Comparison of ENCODE assay signal across 30 mouse cellular contexts in the genomic region with DNA sequence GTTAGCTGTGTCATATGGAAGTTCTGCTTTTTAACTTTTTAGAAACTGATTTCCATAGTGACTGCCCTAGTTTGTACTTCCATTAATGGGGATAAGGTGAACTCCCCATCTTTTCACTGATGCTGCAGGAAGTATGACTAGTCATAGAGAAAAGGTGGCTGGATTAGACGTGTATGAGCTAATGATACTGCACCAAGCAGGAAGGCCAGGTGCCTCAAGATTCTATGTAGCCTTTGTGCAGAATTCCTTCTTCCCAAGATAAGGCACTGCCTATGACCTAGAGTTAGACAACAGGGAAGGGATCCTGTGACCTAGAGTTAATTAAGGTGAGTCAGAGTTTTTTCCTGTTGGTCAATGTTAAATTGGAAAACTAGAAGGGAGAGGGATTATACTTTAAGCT. TPM values are rescaled to one million over a fixed set of nuclear protein-coding genes. Genes with fewer than 3 reads are reported as not detected.
DNase-seq lines count a peak whose midpoint lies in the region; ATAC-seq and TF ChIP-seq lines count a peak whose summit lies in the region.
"Had no signal": no experiment of that assay in that cellular context is flagged by ENCODE, and none has a peak within 500 bp of the region (broad histone marks: within the 10 kb centered on the region; RNA-seq: fewer than 3 reads in every experiment).

No protein-coding gene starts in this region.

- H3K9ac ChIP-seq in limb, embryonic 11.5 days (ENCODE audit: low read length), result no peak overlapping the region
- H3K9ac ChIP-seq: embryonic facial prominence, embryonic 13.5 days; embryonic facial prominence, embryonic 15.5 days; forebrain, embryonic 12.5 days had no signal

- H3K27me3 ChIP-seq in limb, embryonic 11.5 days (ENCODE audit: control insufficient read depth, insufficient read depth, low read length), result no peaks in the 10 kb centered on the region
- H3K27me3 ChIP-seq in limb, embryonic 10.5 days (ENCODE audit: low read depth, poor library complexity, severe bottlenecking), result no peaks in the 10 kb centered on the region
- H3K27me3 ChIP-seq in thymus, adult 2 months (ENCODE audit: control insufficient read depth, insufficient read depth, low read length), result no peaks in the 10 kb centered on the region
- H3K27me3 ChIP-seq: embryonic facial prominence, embryonic 13.5 days; embryonic facial prominence, embryonic 15.5 days; forebrain, embryonic 12.5 days had no signal

- no peak for ATAC-seq in limb, embryonic 11.5 days (ENCODE audit: insufficient number of reproducible peaks, low FRiP score, low TSS enrichment, low read depth)
- peak; percentile 31; the same call in 1 of the 2 replicates for ATAC-seq in granulocyte monocyte progenitor cell, adult 5-6 weeks (replicated peaks; ENCODE audit: poor library complexity, severe bottlenecking)
- 0 out of 2 replicates have a peak, but pooled peaks have one; percentile 34 for ATAC-seq in megakaryocyte, adult 5-6 weeks (ENCODE audit: poor library complexity, severe bottlenecking)
- ATAC-seq: activated CD4-positive, CD25-positive, alpha-beta regulatory T cell, adult 4 months; forebrain, embryonic 14.5 days; forebrain, embryonic 16.5 days had no signal

- no peak overlapping the region for H3K4me3 ChIP-seq in limb, embryonic 11.5 days (ENCODE audit: low read depth, low read length)
- H3K4me3 ChIP-seq in limb, embryonic 10.5 days, result no peak overlapping the region
- H3K4me3 ChIP-seq in thymus, adult 2 months (ENCODE audit: control insufficient read depth, insufficient read depth, low read length), result no peak overlapping the region
- H3K4me3 ChIP-seq: embryonic facial prominence, embryonic 13.5 days; embryonic facial prominence, embryonic 15.5 days; erythroblast, embryonic 14.5 days; forebrain, embryonic 10.5 days; forebrain, embryonic 12.5 days had no signal

- 73% methylated on average over 1 of the region's 1 CpGs for WGBS in limb, embryonic 11.5 days
- 79% methylated on average over 1 of the region's 1 CpGs for WGBS in limb, embryonic 10.5 days
- 88% methylated on average over 1 of the region's 1 CpGs for WGBS in thymus, adult 2 months

- peak; percentile 7 for DNase-seq in limb, embryonic 11.5 days (ENCODE audit: low spot score)
- no peak for DNase-seq in limb, embryonic 10.5 days (ENCODE audit: low spot score)
- DNase-seq in frontal cortex, postnatal 25 days (ENCODE audit: low spot score in 2 of 2), result no peak
- DNase-seq in thymus, adult 2 months, result no peak
- no peak for DNase-seq in cerebellum, adult 11-12 months
- DNase-seq: adrenal gland, adult 8-10 months; adrenal gland, postnatal 14 days; adrenal gland, postnatal 36 days; cerebellum, adult 18-20 months; cerebellum, adult 8-10 months; cerebellum, adult 9-11 months; cerebellum, postnatal 14 days; cerebellum, postnatal 36 days; embryo, embryonic 11 days had no signal

- H3K4me2 ChIP-seq in limb, embryonic 11.5 days (ENCODE audit: low read depth, severe bottlenecking), result no peak overlapping the region
- H3K4me2 ChIP-seq: embryonic facial prominence, embryonic 13.5 days; embryonic facial prominence, embryonic 15.5 days; forebrain, embryonic 12.5 days had no signal

- TF ChIP-seq CTCF in thymus, adult 2 months (IDR thresholded peaks at IDR 0.05; ENCODE audit: borderline replicate concordance, control insufficient read depth, extremely low read depth, insufficient read depth, low read length, poor library complexity), result no peak

- H3K4me1 ChIP-seq in limb, embryonic 11.5 days (ENCODE audit: control insufficient read depth, insufficient read depth, low read length), result no peaks in the 10 kb centered on the region
- no peaks in the 10 kb centered on the region for H3K4me1 ChIP-seq in limb, embryonic 10.5 days
- 0 out of 2 replicates have a peak, but pooled peaks cover 1% of the 10 kb centered on the region for H3K4me1 ChIP-seq in thymus, adult 2 months (replicated peaks; ENCODE audit: control insufficient read depth, insufficient read depth, low read length)
- H3K4me1 ChIP-seq: embryonic facial prominence, embryonic 13.5 days; embryonic facial prominence, embryonic 15.5 days; forebrain, embryonic 10.5 days; forebrain, embryonic 12.5 days had no signal

- H3K9me3 ChIP-seq in limb, embryonic 11.5 days (ENCODE audit: control insufficient read depth, low read length), result no peaks in the 10 kb centered on the region
- no peaks in the 10 kb centered on the region for H3K9me3 ChIP-seq in limb, embryonic 10.5 days (replicated peaks)
- H3K9me3 ChIP-seq: embryonic facial prominence, embryonic 13.5 days; embryonic facial prominence, embryonic 15.5 days; forebrain, embryonic 10.5 days; forebrain, embryonic 12.5 days had no signal

- H3K27ac ChIP-seq in limb, embryonic 11.5 days (replicated peaks; ENCODE audit: low read depth, low read length), result no peak overlapping the region
- H3K27ac ChIP-seq in limb, embryonic 10.5 days, result no peak overlapping the region
- H3K27ac ChIP-seq in thymus, adult 2 months (ENCODE audit: control insufficient read depth, insufficient read depth, low read length), result no peak overlapping the region
- H3K27ac ChIP-seq: embryonic facial prominence, embryonic 13.5 days; embryonic facial prominence, embryonic 15.5 days; forebrain, embryonic 10.5 days; forebrain, embryonic 12.5 days had no signal

- TF ChIP-seq POLR2A in thymus, adult 2 months (IDR thresholded peaks at IDR 0.05; ENCODE audit: control insufficient read depth, extremely low read depth, insufficient read depth, low read length, poor library complexity), result no peak

- no peaks in the 10 kb centered on the region for H3K36me3 ChIP-seq in limb, embryonic 11.5 days (ENCODE audit: control insufficient read depth, insufficient read depth, low read length)
- no peaks in the 10 kb centered on the region for H3K36me3 ChIP-seq in limb, embryonic 10.5 days
- H3K36me3 ChIP-seq in thymus, adult 2 months (ENCODE audit: control insufficient read depth, insufficient read depth, low read length), result no peaks in the 10 kb centered on the region
- H3K36me3 ChIP-seq: embryonic facial prominence, embryonic 13.5 days; embryonic facial prominence, embryonic 15.5 days; forebrain, embryonic 10.5 days; forebrain, embryonic 12.5 days had no signal

RNA-seq across cellular contexts. Expression of gene Il1rn, which starts 19.7 kb away (rescaled TPM):
- 1.6 and 1.8 TPM in 2 replicates for polyA plus RNA-seq in limb, embryonic 11.5 days (2014; fragmentation: Nextera tagmentation; extraction: Ambion mirVana)
- polyA plus RNA-seq in limb, embryonic 10.5 days (2016; fragmentation: Nextera tagmentation; extraction: Ambion mirVana), result 0.95 TPM in 1 of 2 replicates, not detected in the other
- total RNA-seq in granulocyte monocyte progenitor cell, adult 5-6 weeks (2014; fragmentation: Nextera tagmentation), result 4.2 TPM in 1 of 2 replicates, not detected in the other
- total RNA-seq in granulocyte monocyte progenitor cell, adult 5-6 weeks (2017), result 0.43 and 1.0 TPM in 2 replicates
- 43.0 and 51.1 TPM in 2 replicates for total RNA-seq in megakaryocyte, adult 5-6 weeks (2015)
- 35.8 and 35.9 TPM in 2 replicates for total RNA-seq in megakaryocyte, adult 5-6 weeks (2017)
- 8.2 and 9.6 TPM in 2 replicates for polyA plus RNA-seq in thymus, adult 2 months (2012; rRNA removed)
- total RNA-seq: ES-E14, MEL had no signal
- polyA plus RNA-seq: embryonic facial prominence, embryonic 11.5 days; erythroblast, embryonic 14.5 days; forebrain, embryonic 10.5 days; forebrain, embryonic 12.5 days; forebrain, embryonic 16.5 days had no signal

RNA-seq across cellular contexts. Expression of gene Il1f10, which starts 25.9 kb away (rescaled TPM):
- polyA plus RNA-seq in limb, embryonic 11.5 days (2014; fragmentation: Nextera tagmentation; extraction: Ambion mirVana), result not detected in 2 replicates
- not detected in 2 replicates for polyA plus RNA-seq in limb, embryonic 10.5 days (2016; fragmentation: Nextera tagmentation; extraction: Ambion mirVana)
- total RNA-seq in granulocyte monocyte progenitor cell, adult 5-6 weeks (2014; fragmentation: Nextera tagmentation), result not detected in 2 replicates
- total RNA-seq in granulocyte monocyte progenitor cell, adult 5-6 weeks (2017), result not detected in 2 replicates
- not detected in 2 replicates for total RNA-seq in megakaryocyte, adult 5-6 weeks (2015)
- total RNA-seq in megakaryocyte, adult 5-6 weeks (2017), result not detected in 2 replicates
- 0.32 and 0.49 TPM in 2 replicates for polyA plus RNA-seq in thymus, adult 2 months (2012; rRNA removed)
- total RNA-seq: adrenal gland, adult 18-20 months; adrenal gland, adult 8-10 months; adrenal gland, postnatal 14 days; adrenal gland, postnatal 36 days; common myeloid progenitor, adult 5-6 weeks; ES-E14; MEL had no signal
- polyA plus RNA-seq: activated CD4-positive, CD25-positive, alpha-beta regulatory T cell, adult 4 months; C2C12; embryonic facial prominence, embryonic 11.5 days; embryonic facial prominence, embryonic 13.5 days; erythroblast, embryonic 14.5 days; forebrain, embryonic 10.5 days; forebrain, embryonic 12.5 days; forebrain, embryonic 14.5 days; forebrain, embryonic 16.5 days had no signal

RNA-seq across cellular contexts. Expression of gene Il1f5, which starts 40.2 kb away (rescaled TPM):
- 0.27 TPM in 1 of 2 replicates, not detected in the other for polyA plus RNA-seq in limb, embryonic 11.5 days (2014; fragmentation: Nextera tagmentation; extraction: Ambion mirVana)
- not detected in 2 replicates for polyA plus RNA-seq in limb, embryonic 10.5 days (2016; fragmentation: Nextera tagmentation; extraction: Ambion mirVana)
- not detected in 2 replicates for total RNA-seq in granulocyte monocyte progenitor cell, adult 5-6 weeks (2014; fragmentation: Nextera tagmentation)
- not detected in 2 replicates for total RNA-seq in granulocyte monocyte progenitor cell, adult 5-6 weeks (2017)
- not detected in 2 replicates for total RNA-seq in megakaryocyte, adult 5-6 weeks (2015)
- not detected in 2 replicates for total RNA-seq in megakaryocyte, adult 5-6 weeks (2017)
- polyA plus RNA-seq in thymus, adult 2 months (2012; rRNA removed), result 0.46 and 0.52 TPM in 2 replicates
- total RNA-seq: adrenal gland, adult 18-20 months; adrenal gland, adult 8-10 months; adrenal gland, postnatal 14 days; adrenal gland, postnatal 36 days; common myeloid progenitor, adult 5-6 weeks; ES-E14; MEL had no signal
- polyA plus RNA-seq: activated CD4-positive, CD25-positive, alpha-beta regulatory T cell, adult 4 months; C2C12; erythroblast, embryonic 14.5 days; forebrain, embryonic 10.5 days; forebrain, embryonic 12.5 days; forebrain, embryonic 14.5 days; forebrain, embryonic 16.5 days had no signal

RNA-seq across cellular contexts. Expression of gene Psd4, which starts 50.5 kb away (rescaled TPM):
- 0.50 and 0.93 TPM in 2 replicates for polyA plus RNA-seq in limb, embryonic 11.5 days (2014; fragmentation: Nextera tagmentation; extraction: Ambion mirVana)
- 0.43 and 0.59 TPM in 2 replicates for polyA plus RNA-seq in limb, embryonic 10.5 days (2016; fragmentation: Nextera tagmentation; extraction: Ambion mirVana)
- 76.9 and 91.0 TPM in 2 replicates for total RNA-seq in granulocyte monocyte progenitor cell, adult 5-6 weeks (2014; fragmentation: Nextera tagmentation)
- 62.4 and 64.6 TPM in 2 replicates for total RNA-seq in granulocyte monocyte progenitor cell, adult 5-6 weeks (2017)
- total RNA-seq in megakaryocyte, adult 5-6 weeks (2015), result 31.0 and 32.2 TPM in 2 replicates
- 64.7 and 71.7 TPM in 2 replicates for total RNA-seq in megakaryocyte, adult 5-6 weeks (2017)
- 87.7 and 95.6 TPM in 2 replicates for polyA plus RNA-seq in thymus, adult 2 months (2012; rRNA removed)
- total RNA-seq: MEL had no signal
